Mouse (Mus musculus) embryo, embryonic 10.5 days (tissue): ENCODE data around the gene Anapc5.

Experiments
- DNase-seq: peaks from one replicate; pipeline ENCODE4 v3.0.0-alpha.2; 2015; ENCODE audit warnings: low spot score

Gene Anapc5

DNA sequence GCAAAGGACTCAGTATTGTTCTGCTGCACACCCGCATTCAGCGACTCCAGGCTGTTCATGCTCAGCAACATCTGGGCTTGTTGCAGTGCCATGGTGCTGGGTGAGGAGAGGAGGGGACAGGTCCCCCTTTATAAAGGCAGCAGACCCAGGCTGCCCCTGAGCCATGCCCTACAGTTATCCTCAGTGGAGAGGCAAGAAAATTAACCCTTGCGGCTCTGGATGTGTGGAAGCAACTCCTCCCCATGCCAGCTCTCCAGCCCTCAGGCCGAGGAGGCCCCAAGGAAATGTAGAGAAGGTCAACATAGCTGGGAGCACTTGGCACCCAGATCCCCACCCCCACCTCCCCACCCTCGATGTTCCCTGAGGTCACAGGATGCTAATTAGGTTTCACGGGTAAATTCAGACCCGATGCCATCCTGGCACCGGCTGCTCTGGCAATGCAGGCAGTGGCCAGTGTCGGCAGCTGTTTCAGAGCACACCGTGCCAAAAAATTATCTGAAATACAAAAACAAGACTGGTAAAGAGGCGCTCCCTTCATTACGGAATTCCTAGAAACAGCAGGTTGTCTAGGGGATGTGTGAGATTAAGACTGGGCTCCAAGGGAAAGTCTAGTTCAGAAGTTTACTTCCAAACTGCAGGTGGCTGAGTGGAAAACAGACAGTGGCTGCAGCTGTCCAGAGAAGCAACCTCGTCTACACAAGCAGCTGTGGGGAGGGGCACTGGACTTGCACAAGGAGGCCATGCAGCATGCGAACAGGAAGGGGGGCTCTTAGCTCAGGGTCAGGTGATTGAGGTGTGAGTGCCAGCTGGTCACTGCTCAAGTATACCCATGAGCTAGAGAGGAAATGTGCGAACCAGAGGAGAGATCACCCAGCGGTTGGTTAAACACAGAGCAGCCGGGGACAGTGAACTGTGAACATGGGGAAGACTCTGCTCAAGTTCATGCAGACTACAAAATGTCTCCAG is 21.5 kb downstream of the Anapc5 start:
- DNase-seq, result no peak

DNA sequence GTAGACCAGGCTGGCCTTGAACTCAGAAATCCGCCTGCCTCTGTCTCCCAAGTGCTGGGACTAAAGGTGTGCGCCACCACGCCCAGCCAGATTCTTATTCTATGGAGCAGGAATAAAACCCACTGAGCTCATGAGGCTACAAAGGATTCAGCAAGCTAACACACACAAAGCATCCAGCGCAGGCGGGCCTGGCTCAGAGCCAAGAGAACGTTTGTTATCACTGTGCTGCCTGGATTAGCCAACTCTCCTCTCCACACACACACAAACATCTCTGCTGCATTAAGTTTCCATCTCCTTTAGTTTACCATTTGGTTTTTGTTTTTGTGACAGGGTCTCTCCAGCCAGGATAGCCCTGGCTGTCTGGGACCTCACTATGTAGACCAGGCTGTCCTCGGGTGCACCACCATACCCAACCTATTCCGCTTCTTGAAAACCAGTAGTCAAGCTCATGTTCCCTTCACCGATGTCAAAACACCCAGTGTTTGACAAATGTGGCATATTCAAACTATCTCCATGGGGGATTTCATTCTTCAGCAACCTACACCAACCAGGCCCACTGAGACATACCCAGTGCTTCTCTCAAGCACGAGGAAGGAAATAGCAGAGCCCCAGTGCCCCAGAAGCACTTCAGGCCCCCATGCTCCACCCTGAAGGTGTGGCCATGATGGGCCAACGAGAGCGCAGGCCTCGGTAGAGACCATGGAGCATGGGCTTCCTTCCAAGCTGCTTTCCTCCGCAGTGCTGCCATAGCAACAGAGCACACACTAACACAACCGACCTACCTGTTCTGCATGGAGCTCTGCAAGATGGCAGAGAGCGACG is 22.4 kb downstream of the Anapc5 start:
- DNase-seq, result no peak

GRCm38 (mm10) chr5:122797866-122798265 is 23.3 kb downstream of the Anapc5 start:
- no peak for DNase-seq

GRCm38 (mm10) chr5:122788696-122789095 is 32.4 kb downstream of the Anapc5 start:
- DNase-seq, result no peak

DNA sequence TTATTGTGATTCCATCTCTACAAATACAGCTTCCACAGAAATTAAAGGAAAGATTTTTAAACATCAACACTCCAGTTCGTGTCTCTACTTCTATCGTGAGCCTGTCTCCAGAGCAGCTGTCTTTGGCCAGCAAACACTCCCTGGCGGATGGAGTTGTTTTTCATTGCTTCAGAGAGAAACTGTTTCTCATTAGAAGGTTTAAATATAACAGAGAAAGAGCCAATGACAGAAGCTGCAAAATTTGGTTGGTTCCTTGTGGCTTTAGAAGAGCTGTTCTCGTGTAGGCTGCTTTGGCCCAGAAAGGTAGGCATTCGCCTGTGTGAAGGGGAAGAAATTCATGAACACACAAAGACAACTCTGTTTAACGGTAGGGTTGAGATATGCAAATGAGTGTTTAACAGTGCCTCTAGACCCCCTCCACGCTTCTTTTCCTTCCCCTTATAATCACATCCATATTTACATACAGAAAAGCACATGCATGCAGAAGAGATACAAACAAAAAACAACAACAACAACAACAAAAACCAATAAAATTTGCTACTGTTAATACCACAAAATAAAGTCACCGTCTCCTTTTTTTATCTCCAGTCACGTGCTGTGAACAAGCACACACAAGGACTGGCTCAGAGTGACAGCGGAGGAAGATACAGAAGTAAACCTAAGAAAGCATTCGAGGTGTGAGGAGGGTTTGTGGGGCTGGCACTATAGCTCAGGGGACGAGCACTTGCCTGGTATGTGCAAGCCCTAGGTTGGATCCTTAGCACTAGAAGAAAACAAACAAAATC is 34.9 kb downstream of the Anapc5 start:
- DNase-seq, result no peak

GRCm38 (mm10) chr5:122783726-122784406 is 37.3 kb downstream of the Anapc5 start:
- no peak for DNase-seq

DNA sequence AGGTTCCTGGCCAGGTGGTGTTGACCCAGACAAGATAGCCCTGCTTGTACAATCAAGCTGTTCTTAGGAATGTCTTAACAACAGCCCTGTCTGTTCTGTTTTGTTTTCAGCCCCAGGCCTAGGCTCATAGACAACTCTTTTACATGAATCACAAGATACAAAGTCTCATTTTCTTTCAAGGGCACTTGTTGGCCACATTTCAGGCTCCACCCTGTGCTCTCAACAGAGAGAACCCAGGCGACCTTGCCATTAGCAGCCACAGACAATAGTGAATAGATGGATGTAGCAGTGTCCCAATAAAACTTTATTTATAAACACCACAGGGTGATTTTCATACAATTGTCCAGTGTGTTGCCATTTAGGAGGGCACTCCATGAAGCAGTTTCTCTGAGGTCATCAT is 39.1 kb downstream of the Anapc5 start:
- DNase-seq, result no peak

GRCm38 (mm10) chr5:122780791-122781432 is 40.2 kb downstream of the Anapc5 start:
- DNase-seq, result no peak

- DNase-seq, result peak; percentile 89
Observed at GRCm38 (mm10) chr5:122779277-122779834, 41.8 kb downstream of the Anapc5 start, which contains the start of gene Camkk2. TSS of gene Camkk2 (minus strand) at chr5:122779409.

DNA sequence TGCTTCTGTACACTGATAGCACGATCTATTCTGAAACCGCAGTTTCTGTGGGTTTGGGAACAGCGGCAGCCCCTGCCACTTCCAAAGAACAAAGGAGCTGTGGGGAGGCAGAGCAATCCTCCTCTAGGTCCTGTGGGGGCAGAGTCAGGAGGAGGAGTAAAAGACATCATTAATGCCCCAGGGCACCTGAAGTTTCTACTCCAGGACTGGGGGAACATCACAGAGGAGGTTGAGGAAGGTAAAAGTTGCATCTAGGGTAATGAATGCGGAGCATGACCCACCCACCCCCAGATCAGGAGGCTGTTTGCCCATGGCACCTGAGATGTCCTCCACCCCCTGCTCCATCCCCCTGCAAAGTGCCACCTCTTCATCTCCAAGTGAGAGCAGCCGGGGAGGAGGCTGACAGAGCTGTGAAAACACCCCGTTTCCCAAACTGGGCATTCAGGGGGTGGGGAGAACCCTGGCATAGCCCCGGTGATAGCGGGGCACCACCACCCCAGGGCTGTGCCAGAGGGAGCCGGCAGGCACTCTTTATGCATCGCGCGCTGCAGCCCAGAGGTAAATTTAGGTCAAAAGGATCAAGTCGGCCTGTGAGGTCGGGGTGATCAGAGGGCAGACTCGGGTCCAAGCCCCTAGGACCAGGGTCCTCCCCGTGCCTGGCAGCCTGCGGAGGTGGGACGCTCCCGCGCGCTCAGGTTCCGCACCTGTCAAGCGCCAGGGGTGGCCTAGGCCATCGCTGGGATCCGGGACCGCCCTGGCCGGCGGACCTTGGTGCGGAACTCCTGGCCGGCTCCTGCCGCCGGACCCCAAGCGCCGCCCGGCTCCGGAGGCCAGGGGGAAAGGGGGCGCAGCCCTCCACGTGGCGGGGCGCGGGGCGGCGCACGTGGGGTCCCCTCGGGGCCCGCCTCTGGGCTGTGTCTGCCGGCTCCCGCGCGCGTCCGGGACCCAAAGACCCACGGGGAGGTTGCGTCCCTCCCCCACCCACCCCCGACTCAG is 42.6 kb downstream of the Anapc5 start:
- DNase-seq, result peak; percentile 46

- no peak for DNase-seq
Observed at GRCm38 (mm10) chr5:122777322-122777721, 43.8 kb downstream of the Anapc5 start.

DNA sequence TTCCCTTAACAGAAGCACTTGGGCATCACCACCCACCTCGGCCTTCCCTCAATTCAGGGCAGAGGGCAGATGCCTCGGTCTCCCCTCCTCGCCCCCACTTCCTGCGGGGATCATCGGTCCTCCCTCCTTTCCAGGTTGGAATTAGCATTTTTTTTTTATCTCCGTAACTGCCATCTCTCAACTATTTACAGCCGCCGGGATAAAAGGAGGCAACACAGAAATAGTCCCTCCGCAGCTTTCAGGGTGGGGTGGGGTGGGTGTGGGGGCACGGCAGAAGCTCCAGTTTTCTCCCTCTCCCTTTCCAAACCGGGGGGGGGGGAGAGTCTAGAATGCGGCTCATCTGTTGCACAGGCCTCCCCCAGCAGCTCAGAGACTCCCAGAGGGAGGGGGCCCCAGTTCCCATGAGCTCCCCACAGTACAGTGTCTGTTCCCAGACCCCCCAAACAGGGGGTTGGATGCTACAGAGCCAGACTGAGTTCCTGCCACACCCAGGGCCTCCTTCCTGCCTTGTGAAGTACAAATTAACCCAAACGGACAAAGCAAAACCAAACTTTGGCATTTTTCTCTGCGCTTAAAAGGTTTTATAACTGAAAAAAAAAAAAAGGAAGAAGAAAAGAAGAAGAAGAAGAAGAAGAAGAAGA is 45.4 kb downstream of the Anapc5 start:
- DNase-seq, result no peak

DNA sequence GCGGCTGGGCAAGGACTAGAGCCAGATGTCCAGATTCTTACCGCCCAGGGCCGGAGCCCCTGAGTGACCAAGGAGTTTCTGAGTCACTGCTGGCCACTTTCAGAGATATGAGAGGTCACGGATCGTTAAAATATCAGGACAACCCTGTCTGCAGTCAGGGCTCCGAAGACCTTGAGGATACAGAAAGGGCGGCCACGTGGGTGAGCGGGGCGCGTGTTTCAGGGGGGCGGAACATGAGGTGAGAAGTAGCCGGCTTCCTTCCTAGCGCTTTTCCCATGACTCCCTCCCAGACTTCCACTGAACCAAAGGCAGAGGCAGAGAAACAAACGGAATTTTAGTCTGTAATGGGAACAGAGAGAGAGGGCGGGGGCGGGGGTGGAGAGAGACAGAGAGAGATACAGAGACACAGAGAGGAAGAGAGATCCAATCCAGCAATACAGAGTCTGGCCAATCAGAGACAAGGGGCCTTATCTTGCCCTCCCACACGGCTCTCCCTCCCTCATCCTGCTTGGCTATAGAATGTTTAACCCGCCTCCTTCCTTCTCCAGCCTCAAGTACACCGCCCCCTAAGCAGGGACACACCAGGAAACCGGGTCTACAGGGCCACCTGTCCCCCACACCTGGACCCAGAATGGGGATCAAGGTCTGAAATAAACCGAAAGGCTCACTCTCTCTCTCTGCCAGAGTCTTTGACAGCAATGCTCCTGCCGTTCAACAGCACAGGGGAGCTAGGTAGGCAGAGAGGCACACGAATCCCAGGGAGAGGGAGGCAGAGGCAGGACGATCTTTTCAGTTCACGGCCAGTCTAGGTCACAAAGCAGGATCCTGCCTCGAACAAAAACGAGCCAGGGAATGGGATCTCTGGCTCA is 46.2 kb downstream of the Anapc5 start:
- no peak for DNase-seq

GRCm38 (mm10) chr5:122773756-122774155 is 47.4 kb downstream of the Anapc5 start:
- no peak for DNase-seq

DNA sequence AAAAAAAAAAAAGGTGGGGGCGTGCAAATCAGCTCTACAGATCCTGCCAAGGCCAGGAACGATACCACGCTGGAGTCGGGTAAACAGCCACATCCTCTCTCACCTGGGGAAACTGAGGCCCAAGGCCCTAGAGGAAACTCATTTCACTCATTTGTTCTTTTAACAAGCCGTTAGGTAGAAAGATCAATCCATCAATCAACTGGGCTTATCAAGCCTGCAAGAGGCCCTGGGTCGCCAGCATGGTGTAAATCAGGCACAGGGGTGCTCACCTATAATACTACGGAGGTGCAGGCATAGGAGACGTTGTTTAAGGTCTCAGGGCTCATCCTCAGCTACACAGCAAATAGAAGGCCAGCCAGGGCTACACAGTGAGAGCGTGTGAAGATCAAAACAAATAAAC is 49.7 kb downstream of the Anapc5 start:
- DNase-seq, result no peak

DNA sequence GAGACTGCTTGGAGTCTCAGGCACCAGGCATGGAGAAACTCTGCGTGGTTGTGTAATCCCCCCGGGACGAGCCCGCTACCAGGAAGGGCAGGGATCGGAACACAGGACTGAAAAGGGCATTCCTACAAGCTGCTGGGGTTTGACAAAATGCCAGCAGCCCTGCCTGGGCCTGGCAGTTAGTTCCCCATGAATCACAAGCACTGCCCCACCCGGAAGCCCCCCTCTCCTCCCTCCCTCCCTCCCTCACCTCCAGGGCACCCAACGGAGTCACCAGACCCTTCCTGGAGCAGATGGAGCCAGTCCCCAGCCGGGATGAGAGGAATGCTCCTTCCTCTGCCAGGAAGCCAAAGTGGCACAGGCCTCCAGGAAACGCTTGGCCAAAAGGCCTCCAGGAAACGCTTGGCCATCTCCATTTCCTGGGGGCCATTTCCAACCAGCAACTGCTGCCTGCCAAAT is 50.3 kb downstream of the Anapc5 start:
- no peak for DNase-seq

DNA sequence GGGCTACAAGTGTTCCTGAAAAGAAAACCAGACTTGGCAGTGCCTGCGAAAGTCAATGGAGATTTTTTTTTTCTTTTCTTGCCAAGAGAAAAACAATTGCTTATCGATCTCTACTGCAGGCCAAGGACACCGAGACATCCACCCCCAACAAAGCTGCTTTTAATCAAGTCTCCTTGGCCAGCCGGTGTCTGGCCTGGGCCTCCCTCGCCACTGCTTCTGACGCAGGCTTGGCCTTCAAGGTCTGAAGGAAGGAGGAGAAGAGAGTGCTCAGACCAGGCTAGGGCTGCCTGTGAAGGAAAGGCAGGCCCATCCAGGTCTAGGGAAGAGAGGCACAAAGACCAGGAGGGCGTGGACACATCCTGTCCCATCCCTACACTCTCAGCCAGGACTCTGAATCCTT is 50.8 kb downstream of the Anapc5 start:
- no peak for DNase-seq

DNA sequence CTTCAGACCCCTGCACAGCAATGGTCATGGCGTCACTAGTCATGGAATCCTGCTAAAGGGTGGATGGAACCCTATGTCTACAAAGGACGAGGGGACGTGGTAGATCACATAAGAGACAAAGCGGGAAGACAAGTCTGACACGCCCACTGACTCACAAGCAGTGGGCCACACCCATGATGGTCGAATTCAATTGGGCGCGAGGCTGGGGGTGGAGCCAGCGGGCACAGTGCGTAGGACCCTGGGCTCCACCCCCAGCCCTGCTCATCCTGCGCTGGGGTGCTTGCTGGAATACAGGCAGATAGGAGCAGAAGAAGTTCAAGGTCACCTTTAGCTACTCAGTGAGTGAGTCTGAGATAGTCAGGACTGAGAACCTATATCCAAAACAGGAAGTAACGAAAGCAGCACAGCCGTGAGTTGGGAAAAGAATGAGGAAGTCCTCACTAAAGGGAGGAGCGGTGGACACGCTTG is 52.0 kb downstream of the Anapc5 start:
- no peak for DNase-seq
